Mouse (Mus musculus) kidney, postnatal 36 days (tissue): ENCODE data around the gene Cldn7.

Source experiments
- DNase-seq, 2 experiments: peaks; one replicate each; pipeline ENCODE4 v3.0.0; 2021 to 2022; ENCODE audit warnings: mixed read lengths in 2 of 2

Gene Cldn7

GRCm38 (mm10) chr11:69992396-69992795, 27.8 kb downstream of the Cldn7 start:
- DNase-seq, result peak; percentile 52 to 56

- no peak for DNase-seq
Measured at GRCm38 (mm10) chr11:69992932-69993331, 28.4 kb downstream of the Cldn7 start.

DNA sequence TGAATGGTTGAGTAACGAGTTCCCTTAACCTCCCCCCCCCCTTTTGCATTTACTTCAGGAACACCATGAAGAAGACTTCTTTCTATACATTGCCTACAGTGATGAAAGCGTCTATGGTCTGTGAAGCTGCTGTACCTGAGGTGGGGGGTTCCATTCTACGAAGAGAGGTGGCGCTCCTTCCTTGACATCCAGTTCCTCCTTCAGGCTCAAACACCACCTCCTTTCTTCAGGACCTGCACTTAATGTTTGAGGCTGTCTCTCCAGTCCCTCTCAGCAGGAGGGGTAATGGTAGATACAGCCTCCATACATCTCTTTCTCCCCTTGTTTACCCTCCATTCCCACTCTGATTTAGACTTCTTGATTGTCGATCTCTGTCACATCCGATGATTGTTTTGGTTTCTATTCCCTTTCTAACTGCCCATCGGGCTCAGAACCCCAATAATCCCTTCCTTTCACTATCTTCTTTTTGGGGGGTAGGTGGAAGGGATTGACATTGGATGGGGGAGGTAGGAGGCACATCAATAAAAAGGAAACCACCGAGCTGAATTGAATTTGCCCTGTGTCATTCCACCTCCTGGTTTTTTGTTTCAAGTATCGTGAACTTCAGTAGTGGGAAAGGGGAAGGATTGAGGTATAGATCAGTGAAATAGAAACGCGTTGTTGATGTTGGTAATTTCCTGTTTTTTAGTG, 30.0 kb downstream of the Cldn7 start:
- no peak for DNase-seq

DNA sequence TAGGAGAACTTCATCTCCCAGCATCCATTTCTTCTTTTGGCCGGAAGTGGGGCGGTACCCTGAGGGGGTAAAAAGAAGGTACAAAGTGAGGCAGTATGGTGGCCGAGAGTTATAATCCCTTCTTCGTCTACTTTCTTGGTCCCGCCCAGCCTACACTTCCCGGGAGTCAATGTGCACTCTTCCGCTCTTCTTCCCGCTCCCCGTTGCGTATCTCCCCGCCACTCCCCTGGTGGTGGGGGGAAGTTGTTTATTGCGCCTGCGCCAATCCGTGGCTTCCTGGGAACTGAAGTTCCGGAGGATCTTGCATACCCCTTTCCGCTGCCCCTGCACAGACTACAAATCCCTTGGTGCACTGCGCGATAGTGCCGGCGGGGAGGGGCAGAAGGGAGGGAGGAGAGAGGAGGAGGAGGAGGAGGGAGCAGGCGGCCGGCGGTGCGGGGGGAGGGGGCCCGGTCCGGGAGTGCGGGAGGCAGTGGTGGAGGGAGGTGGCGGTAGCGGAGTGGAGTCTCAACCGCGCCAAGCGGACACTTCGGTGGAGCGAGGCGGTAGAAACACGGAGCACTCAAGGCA, 30.9 kb downstream of the Cldn7 start, which contains the start of gene Phf23:
Gene Phf23, plus strand, starts transcription at position 387 of the 570 bp plus-strand sequence.
- peak; percentile 98 to 99 for DNase-seq

DNA sequence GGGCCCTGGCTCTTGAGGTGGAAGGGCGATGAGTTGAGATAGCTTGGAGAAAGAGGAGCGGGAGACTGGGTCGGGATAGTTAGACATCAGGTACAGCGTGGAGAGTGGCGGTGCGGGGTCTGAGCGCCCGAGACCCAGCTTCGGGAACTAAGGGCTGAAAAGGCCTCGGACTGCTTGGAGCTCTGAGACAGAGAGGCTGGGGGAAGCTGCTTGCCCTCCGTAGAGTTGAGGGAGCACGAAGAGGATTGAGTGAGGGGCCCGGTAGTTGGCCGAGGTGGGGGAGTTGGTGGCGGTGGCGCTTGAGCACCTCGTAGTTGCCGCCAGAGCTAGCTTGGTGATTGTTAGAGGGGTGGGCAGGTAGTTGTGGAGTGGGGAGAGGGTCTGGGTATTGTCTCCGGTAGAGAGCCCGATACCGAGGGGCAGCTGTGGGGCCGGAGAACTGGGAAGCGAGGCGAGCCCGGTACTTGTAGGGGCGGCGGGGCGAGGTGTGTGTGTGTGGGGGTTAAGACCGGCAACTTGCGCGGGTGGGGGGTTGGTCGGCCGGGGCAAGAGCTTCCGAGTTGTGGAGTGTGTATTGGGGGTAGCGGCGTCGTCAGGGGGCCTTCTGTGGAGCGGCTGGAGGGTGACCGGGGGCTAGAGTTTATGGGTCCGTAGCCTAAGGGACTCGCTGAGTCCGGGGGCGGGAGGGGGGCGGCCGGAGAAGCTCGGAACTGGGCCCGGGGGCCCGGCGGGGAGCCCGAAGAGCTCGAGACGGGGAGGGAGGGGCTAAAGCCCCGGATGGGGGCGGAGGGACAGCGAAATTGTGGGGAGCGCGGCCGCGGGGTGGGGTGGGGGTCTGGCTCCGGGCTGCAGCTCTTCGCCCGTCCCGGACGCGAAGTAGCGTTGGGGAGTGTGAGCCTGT, 31.8 kb downstream of the Cldn7 start:
- DNase-seq, result peak; percentile 42 to 77

- peak; percentile 94 to 97 for DNase-seq
Measured at GRCm38 (mm10) chr11:69997070-69997509, 32.5 kb downstream of the Cldn7 start.

DNA sequence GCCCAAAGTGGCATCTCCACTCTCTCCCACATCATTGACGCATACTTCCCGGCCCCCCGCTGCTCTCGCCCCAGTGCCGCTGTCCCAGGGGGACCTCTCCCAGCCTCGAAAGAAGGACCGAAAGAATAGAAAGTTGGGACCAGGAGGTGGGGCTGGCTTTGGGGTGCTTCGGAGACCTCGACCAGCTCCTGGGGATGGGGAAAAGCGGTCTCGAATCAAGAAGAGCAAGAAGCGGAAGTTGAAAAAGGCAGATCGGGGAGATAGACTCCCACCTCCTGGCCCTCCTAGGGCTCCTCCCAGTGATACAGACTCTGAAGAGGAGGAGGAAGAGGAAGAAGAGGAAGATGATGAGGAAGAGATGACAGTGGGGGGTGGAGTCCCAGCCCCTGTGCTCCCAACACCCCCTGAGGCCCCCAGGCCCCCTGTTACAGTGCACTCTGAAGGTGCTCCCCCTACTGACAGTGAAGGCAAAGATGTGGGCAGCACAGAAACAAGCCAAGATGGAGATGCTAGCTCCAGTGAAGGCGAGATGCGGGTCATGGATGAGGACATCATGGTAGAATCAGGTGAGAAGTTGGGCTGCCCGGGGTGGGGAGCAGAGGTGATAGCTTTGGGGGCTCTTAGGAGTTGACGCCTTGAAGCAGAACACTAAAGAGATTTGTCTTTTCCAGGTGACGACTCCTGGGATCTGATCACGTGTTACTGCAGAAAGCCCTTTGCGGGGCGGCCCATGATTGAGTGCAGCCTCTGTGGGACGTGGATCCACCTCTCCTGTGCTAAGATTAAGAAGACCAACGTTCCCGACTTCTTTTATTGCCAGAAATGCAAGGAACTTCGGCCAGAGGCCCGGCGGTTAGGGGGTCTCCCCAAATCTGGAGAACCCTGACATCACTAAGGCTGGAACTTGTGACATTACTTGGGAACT, 34.2 kb downstream of the Cldn7 start:
- DNase-seq, result no peak

GRCm38 (mm10) chr11:69999666-70000065, 35.1 kb downstream of the Cldn7 start:
- no peak for DNase-seq

GRCm38 (mm10) chr11:70000396-70000898, 35.9 kb downstream of the Cldn7 start, which contains the start of gene Dvl2:
Gene Dvl2 (plus strand): TSS chr11:70000595.
- DNase-seq, result peak; percentile 94 to 97

DNA sequence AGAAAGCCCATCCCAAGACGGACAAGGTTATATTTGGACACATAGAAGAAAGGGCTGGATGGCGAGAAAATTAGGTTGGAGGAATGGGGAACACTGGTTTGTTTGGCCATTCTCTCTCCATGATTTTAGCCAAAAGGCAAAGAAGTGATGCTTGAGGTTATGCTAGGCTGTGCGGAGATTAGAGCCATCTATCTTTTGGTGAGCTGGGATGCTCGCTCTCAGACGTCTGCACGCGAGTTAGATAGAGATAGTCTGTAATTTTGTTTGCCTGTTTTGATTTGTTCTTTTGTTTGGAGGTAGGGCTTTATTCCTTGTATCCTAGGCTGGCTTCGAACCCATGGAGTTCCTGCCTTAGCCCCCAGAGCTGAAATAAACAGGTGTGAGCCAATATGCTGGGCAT, 36.6 kb downstream of the Cldn7 start:
- DNase-seq, result no peak

DNA sequence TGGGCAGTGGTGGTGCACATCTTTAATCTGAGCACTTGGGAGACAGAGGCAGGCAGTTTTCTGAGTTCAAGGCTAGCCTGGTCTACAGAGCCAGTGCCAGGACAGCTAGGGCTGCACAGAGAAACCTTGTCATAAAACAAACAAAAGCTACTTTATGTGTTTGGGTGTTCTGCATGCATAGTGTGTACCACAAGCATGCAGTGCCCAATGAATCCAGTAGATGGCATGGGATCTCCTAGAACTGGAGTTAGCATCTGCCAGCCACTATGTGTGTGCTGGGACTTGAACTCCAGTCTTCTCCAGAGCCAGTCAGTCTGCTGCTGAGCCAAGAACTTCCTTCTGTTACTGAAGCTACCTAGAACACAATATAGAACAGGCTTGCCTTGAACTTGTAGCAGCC, 37.3 kb downstream of the Cldn7 start:
- peak; percentile 31 to 74 for DNase-seq

DNA sequence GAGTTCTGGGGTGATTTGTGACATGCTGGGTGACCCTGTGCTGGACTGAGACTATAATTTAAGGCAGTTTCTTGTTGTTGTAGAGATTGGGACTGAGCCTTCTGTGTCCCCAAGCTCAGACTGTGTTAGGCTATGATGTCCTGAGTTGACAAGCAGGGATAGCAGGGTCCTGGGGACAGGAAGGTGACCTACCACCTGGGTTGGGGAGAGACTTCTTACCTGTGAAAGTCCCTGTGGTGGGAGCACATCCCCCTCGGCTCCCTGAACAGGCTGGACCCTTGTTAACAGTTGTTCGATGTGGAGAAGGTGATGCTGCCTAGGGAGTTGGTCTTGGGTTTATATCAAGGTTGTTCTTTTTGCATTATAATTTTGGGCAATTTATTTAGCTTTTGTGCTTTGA, 37.9 kb downstream of the Cldn7 start:
- no peak for DNase-seq

GRCm38 (mm10) chr11:70005521-70005920, 40.9 kb downstream of the Cldn7 start:
- DNase-seq, result peak in 1 of 2 experiments; percentile 54

- no peak for DNase-seq
Measured at GRCm38 (mm10) chr11:70010033-70010432, 45.5 kb downstream of the Cldn7 start.

DNA sequence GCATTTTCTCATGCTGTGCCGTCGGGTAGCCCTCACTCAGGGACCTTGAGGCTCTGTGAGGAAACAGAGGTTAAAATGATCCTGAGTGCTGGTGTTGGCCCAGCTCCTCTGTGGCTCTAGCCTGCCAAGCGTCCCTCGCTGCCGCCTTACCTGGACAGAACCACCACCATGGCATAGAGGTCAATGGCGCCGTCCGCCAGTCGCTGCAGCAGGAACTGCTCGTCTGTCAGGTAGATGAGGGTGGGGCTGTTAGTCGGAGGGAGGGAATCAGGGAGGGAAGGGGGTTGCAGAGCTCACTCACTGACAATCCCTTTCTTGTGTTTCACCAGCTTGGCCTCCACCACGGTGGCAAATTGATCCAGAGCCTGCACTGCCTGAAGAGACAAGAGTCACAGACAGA, 46.0 kb downstream of the Cldn7 start:
- DNase-seq, result no peak

DNA sequence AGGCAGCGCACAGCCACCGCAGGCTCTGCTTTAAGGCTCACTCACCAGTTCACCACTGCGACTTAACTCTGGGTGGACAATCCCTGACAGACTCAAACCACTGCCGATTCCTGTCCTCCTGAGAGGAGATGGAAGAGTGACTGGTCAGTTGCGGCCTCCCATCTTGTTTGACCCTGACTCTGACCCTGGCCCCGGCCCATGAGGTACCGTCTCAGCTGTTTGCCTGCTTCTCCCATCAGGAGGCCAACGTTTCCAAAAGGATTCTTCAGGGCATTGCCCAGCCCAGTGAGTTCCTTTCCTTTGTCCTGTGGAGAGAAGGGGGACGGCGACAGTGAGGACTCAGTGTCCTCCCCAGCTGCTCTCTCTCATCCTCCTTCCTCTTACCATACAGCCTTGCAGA, 46.4 kb downstream of the Cldn7 start:
- DNase-seq, result no peak

- DNase-seq, result no peak
Measured at GRCm38 (mm10) chr11:70012931-70013330, 48.4 kb downstream of the Cldn7 start.

GRCm38 (mm10) chr11:70013408-70013807, 48.8 kb downstream of the Cldn7 start:
- no peak for DNase-seq

- DNase-seq, result no peak
Measured at GRCm38 (mm10) chr11:70014051-70014450, 49.5 kb downstream of the Cldn7 start.

GRCm38 (mm10) chr11:70014880-70015558, 50.4 kb downstream of the Cldn7 start, which contains the start of gene Acadvl:
Gene Acadvl (minus strand): TSS chr11:70015411.
- peak; percentile 96 to 97 for DNase-seq

- no peak for DNase-seq
Measured at GRCm38 (mm10) chr11:70015677-70016076, 51.1 kb downstream of the Cldn7 start.
